Mouse (Mus musculus) thymus, postnatal 14 days (tissue): ENCODE measurements around the gene Maml3.

Source experiments
- DNase-seq: peaks from one replicate; pipeline ENCODE4 v3.0.0; 2021

Maml3 gene

GRCm38 (mm10) chr3:51697931-51698330 lies 406.9 kb downstream of the Maml3 start:
- DNase-seq: no peak

DNA sequence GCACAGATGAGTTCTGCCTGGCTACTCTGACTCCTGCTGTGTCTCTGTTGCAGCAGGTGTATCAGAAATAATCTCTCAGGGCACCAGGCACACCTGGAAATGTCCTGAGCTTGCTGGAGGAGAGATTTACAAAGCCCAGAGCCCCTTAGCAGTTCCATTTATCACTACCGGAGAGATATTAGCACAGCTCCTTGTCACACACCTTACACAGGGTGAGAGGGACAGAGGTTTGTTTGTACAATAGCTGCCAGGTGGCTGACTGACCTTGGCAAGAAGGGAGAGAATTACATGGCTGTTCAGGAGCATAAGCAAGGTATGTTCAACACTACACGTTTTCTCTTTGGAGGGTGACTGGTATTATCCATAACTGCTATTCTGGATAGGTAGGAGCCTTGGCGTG lies 409.2 kb downstream of the Maml3 start:
- DNase-seq: no peak

- no peak for DNase-seq
Observed at GRCm38 (mm10) chr3:51694576-51694975, 410.3 kb downstream of the Maml3 start.

DNA sequence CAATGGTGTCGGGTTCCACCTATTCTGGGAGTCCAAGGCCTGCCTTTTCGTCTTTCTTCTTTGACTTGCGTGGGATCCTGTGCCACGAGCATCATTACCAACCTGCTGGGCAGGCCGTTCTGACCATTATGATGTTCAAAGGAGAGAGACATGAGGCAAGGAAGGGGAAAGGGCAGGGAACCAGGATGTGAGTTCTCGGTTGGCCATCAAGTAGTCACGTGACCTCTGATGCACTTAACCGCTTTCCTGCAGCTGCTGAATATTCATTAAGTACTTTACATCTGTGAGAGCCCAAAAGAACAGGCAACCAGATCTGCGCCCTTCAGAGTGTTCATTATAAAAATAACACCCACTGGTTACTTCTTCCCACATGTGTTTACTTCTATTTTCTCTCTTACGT lies 411.7 kb downstream of the Maml3 start:
- DNase-seq: no peak

DNA sequence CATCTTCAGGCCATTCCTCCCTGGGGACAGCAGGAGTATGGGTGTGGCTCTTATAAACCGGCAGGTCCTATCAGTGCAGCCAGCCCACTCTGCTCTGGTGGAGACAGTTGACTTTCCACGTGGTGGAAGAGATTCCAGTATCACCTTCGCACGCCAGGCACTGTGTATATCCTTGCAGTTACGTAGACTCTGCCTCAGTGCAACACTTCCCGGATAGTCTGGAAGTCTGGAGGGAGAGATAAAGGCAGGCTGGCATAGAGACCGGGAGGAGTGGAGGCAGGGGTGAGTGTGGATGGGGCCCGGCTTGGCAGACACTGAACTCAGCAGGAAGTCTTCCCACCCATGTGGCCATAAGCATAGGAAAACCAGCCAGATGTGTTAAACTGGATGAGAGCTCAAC lies 416.2 kb downstream of the Maml3 start:
- no peak for DNase-seq

- DNase-seq: no peak
Observed at GRCm38 (mm10) chr3:51686791-51687190, 418.1 kb downstream of the Maml3 start.

GRCm38 (mm10) chr3:51686316-51686715 lies 418.6 kb downstream of the Maml3 start:
- DNase-seq: no peak

- DNase-seq: no peak
Observed at GRCm38 (mm10) chr3:51685539-51685938, 419.3 kb downstream of the Maml3 start.

- DNase-seq: no peak
Observed at GRCm38 (mm10) chr3:51674963-51675362, 429.9 kb downstream of the Maml3 start.

- peak; percentile 58 for DNase-seq
Observed at GRCm38 (mm10) chr3:51673408-51674086, 431.3 kb downstream of the Maml3 start.

DNA sequence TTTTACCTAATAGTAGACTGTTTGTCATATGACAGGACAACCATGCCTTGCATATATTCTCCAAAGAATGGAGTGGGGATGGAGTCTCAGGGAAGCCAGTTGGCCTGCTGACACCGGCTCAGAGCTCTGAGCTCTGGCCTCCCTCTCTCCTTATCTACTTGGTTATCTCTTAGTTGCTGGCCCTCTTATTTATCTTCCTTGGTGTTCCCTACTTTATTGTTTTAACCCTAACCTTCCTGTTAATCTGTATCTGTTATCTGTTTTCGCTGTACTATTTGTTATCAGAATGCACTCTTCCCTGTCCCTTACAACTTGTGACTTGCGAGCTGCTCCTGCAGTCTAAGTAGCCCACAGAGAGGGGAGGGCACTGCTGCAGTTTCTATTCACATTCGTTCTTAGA lies 432.2 kb downstream of the Maml3 start:
- no peak for DNase-seq

- DNase-seq: no peak
Observed at GRCm38 (mm10) chr3:51671071-51671469, 433.8 kb downstream of the Maml3 start.

DNA sequence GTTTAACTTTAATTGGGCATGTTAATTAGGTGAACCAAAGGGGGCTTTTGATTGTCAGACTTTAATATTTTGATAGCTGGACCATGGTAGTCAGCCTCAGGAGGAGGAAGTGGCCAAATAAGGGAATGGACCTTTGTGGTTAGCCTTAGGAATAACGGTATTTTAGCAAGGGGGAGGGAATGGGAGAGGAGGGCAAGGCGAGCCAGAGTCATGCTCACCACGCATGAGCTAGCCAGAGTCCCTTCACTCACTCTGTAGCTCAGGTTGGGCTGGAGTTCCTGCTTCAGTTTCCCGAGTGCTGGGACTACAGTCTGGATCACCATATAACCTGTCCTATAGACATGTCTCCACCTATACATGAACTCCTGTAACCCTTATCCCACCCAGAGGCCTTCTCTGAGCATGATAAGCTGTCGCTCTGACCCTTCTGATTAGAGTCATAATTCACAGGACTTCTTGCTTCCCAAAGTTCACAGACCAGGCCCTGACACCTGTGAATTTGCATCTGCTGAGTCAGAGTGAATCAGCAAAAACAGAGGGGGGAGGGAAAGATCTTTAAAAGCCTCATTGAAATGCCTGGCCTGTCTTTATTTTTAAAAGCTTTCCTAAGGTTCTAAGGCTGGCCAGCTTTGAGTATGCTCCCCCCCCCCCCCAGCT lies 434.3 kb downstream of the Maml3 start:
- no peak for DNase-seq

DNA sequence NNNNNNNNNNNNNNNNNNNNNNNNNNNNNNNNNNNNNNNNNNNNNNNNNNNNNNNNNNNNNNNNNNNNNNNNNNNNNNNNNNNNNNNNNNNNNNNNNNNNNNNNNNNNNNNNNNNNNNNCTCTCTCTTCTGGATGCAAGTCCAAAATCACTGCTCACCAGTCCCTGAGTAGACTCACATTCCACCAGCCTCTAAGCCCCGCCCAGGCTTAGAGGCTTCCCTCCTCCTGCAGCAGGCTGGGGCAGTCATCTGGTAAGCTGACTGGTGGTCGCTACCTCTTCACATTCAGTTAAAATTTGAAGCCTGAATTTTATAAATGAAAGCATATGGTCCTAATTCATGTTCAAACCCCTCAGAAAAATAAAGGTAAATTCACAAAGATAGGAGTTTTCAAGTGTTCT lies 436.3 kb downstream of the Maml3 start:
- DNase-seq: no peak

DNA sequence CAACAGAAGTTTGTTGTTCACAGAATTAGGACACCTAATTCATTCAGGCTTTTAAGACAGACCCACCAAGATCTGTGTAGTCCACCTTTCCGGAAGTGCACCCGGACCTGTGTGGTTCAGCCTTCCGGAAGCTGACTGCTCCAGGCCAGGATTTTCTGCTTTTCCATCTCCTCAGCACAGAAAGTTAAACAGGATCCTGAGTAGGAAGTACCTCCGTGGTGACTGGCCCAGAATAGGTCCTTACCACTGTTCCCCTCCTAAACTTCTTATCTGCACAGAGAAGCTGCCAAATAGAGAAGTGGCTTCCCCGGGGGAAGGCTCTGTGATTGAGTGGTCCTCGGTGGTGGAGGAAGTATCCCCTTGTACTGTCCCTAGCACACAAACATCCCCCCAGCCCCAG lies 442.3 kb downstream of the Maml3 start:
- DNase-seq: peak; percentile 54

- DNase-seq: peak; percentile 69
Observed at GRCm38 (mm10) chr3:51661880-51662550, 442.9 kb downstream of the Maml3 start.

GRCm38 (mm10) chr3:51661376-51661775 lies 443.5 kb downstream of the Maml3 start:
- peak; percentile 39 for DNase-seq

- peak; percentile 48 for DNase-seq
Observed at GRCm38 (mm10) chr3:51660821-51661276, 444.0 kb downstream of the Maml3 start.

DNA sequence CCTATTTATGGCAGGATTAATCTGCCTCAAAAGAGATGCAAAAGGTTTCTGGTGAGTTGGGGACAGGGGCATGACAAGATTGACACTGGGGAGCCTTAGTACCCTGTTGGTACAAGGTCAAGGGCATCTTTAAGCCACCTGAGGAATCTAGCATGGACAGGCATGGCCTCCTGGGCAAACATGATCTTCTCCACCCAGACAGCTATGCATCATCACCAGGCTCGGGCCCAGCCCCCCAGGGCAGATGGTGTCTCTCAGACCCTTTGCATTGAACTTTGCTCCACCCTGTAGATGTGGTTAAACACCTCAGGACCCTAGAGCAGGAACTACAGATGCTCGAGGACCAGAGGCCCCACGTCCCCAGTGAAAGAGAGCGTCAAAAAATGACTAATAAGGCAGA lies 444.8 kb downstream of the Maml3 start, which contains the start of gene Mgst2:
Gene Mgst2, plus strand, starts transcription at position 301 of the 400 bp plus-strand sequence.
- no peak for DNase-seq

DNA sequence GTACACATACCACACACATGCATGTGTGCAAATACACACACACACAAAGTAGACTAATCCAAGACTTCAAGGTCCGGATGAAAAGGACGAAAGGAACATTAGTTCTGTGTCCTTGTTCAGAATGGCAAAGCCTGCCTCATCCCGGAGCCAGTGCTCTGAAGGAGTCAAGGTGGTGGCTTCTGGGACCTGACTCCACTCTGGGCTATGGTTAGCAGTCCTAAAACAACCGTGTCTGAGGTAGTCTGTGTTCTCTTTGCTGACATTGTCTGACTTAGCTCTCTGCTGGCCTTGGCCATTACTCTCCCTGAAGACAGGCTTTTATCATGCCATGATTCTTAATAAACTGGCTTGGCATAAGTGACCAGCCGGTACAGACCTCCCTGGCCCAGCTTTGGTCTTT lies 445.5 kb downstream of the Maml3 start:
- no peak for DNase-seq

DNA sequence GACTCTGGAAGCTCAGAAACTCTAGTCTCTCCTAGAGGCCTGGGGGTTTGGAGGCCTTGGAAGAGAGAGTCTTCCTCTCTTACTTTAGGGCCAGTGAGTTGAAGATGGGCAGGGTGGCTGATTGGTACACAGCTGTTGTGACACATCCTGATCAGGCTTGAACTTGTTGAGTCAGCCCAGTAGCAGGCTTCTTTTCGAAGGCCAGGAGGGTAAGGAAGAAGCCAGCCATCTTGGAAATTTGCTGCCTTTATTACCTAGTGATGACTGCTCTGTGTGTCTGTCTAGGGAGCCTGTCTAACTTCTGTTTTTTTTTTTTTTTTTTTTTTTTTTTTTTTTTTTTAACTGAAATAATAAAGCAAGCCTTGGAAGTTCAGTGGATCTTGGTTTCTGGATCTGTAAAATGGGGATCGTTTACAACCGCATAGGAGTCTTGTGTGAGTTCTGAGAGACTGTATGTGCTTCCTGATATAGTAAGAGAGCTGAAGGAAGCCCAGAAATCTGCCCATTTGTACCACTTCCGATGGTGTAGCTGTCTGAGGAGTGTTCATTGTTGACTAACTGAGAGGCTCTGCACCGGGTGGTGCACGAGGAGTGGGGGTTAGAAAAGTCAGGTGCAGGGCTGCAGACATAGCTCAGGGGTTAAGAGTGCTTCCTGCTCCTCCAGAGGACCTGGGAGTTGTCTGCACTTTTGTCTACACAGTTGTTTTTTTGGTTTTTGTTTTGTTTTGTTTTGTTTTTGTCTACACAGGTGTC lies 450.4 kb downstream of the Maml3 start:
- DNase-seq: peak; percentile 86

DNA sequence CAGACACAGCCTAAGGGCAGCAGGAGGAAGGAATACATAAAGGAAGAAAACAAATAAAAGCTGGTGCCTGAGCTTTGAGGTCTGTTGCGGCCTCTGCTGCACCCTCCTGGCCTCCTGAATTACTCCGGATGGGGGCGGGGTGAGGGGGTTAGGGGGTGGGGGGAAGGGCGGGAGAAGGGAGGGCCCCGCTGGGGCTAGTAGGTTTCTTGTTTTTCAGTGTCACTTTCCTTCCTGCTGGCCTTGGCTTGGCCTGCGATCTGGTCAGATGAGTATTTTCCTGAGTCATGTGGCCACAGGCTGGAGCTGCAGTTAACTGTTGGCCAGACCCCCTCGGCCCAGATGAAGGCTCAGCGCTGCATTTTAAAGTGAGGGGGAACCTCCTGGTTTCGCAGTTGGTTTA lies 452.2 kb downstream of the Maml3 start:
- peak; percentile 72 for DNase-seq

DNA sequence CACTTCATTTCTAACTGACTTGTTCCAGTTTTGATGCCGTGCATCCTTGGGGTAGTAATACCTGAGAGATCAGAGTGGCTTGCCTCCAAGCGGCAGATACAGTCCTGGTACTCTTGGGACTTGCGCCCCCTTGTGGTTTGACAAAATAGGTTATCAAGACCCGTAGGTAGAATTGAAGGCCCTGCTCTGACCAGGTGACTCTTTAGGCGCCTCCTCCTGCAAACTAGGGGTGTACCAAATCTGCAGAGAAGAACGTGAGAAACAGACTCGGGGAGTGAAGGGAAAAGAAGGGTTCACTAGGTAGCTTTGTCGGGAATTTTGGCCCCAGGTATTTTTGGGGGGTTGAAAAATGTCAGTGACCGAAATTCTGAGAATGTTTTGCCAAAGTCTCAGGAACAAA lies 452.6 kb downstream of the Maml3 start:
- peak; percentile 92 for DNase-seq
